Mouse (Mus musculus) stomach, postnatal 0 days (tissue): Measurements from ENCODE around the gene Fam151b.

Source experiments
- CTCF ChIP-seq: IDR thresholded peaks from 2 replicates; pipeline ENCODE4 v1.5.1; 2016; ENCODE audit warnings: antibody characterized with exemption, low read depth, mild to moderate bottlenecking, moderate library complexity
- EP300 ChIP-seq: optimal IDR thresholded peaks from 2 replicates; pipeline ENCODE3; 2016; ENCODE audit warnings: antibody characterized with exemption

DNA sequence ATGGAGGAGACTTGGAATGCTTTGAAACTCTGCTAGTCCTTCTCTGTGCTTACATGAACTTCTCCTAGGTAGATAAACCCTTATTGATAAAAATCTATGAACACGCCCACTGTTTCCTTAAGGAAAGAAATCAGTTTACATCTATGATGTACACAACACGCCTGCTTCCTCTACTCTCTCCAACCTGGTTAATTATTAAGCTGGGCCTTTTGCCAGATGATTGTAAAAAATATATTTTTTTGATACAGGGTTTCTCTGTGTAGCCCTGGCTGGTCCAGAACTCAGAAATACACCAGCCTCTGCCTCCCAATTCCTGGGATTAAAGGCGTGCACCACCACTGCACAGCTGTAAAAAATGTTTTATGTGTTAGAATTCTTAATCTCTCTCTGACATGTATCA, 19.1 kb downstream of the Fam151b start:
- TF ChIP-seq CTCF (no peak), EP300 (no peak)
